Mouse (Mus musculus) gastrocnemius, postnatal 25 days (tissue): ENCODE results near the gene Vmn2r69. TPM values are rescaled to one million over a fixed set of nuclear protein-coding genes. Genes with fewer than 3 reads are reported as not detected.

Source experiments
- DNase-seq: peaks from one replicate; pipeline ENCODE4 v3.0.0; 2022
- long read RNA-seq, 2 experiments: library from polyadenylated mRNA; stranded (forward); transcript quantifications; one replicate each; pipeline ENCODE4 v2.0.0; 2021
- total RNA-seq, 2 experiments: library from RNA; stranded (reverse); gene quantifications; 1 replicate in 1 of 2; 2 replicates in 1 of 2; pipeline ENCODE4 v1.2.3; 2021

Vmn2r69 gene
- not detected for total RNA-seq
- long read RNA-seq, experiment 1 = 0 reads
- long read RNA-seq, experiment 2 = 0 reads

DNA sequence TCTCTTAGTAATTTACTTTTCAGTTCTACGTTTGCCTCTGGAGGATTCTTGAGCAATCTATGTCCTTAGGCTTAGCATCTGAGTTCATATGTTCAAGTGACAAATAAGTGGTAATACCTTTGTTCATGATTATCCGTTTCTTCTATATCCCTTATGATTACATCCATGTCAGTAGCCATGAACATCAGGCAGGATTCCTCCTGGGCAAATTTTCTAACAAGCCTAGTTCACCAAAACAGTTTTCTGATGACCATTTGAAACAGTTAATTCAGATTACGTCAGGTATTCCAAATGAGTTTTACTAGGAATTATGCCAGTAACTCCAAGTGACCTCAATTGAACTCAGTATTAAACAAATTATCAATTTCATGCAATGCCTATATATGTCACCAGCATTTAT is at the start of gene Vmn2r69:
TSS of gene Vmn2r69 (minus strand) at position 101 of the 400 bp plus-strand sequence.
- DNase-seq = no peak

Other genes with a start within 250 kb of the Vmn2r69 start
- not detected for gene Vmn2r68, start 178.1 kb downstream of the Vmn2r69 start, total RNA-seq
- not detected for gene Vmn2r71, start 147.2 kb upstream of the Vmn2r69 start, total RNA-seq
- gene Vmn2r70, start 153.3 kb upstream of the Vmn2r69 start, total RNA-seq = not detected